Mouse (Mus musculus): Measurements from ENCODE around the gene Vim.
"Not testable (repeated sequence)": the region's sequence is repeated elsewhere in the genome, so short reads cannot be mapped to it uniquely, and the experiment has no call there.

The Vim gene

GRCm38 (mm10) chr2:13559729-13560128 is 14.0 kb upstream of the Vim start:
- ATAC-seq (ENCODE audit: insufficient number of reproducible peaks, low FRiP score, low TSS enrichment) = no peak

GRCm38 (mm10) chr2:13560396-13560795 is 13.3 kb upstream of the Vim start:
- ATAC-seq (ENCODE audit: insufficient number of reproducible peaks, low FRiP score, low TSS enrichment) = no peak

DNA sequence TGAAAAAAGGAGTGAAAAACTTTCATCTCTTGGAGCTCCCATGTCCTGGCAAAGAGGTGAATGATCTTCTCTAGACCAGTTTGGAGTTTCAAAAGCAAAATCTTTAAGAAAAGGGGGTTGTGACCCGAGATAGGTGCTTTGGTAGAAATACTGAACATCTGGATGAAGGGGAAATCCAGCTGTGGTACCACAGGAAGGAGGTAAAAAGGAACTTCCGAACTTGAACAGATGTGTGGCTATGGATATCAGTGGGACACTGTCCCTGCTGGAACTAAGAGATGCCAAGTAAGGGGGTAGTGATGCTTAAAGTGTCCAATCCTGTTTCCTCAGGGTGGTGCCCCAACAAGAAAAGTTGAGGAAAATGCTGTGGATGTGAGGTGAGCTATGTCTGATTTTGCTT is 3.6 kb upstream of the Vim start:
- no peak for ATAC-seq (ENCODE audit: insufficient number of reproducible peaks, low FRiP score, low TSS enrichment)

- no peak for ATAC-seq (ENCODE audit: insufficient number of reproducible peaks, low FRiP score, low TSS enrichment)
Observed at GRCm38 (mm10) chr2:13572101-13572553, 1.6 kb upstream of the Vim start.

DNA sequence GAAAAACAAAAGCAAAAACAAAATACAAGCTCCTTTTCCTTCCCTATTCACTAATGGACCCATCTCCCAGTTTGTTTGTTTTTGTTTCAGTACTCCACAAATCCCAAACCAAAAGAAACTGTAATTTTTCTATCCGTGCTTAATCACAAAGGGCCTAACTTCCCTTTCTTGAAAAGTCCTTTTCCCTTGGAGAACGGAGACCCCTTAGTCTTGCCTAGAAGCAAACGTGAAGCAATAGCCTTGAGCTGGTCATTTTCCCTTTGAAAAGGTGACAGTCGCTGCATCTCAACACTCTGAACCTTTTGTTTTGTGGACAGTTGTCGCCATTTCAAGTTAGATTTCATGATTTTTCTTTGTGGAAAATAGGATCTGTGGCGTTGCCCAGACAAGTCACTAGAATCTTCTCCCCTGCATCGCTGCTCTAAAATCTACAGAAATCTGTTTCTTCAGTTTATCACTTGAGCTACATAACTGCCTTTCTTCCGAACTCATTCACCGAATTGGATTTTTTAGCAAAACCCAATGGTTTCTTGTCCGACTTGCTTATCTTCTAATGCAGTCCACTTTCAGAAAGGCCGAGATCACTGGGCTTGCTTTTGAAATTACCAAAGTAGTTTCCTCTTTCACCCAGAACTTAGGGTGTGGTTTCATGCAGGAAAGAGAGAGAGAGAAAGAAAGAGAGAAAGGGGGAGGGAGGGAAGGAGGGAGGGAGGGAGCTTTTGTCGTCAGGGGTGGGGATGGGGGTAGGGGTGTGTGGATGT is 900 bp upstream of the Vim start:
- no peak for ATAC-seq (ENCODE audit: insufficient number of reproducible peaks, low FRiP score, low TSS enrichment)

GRCm38 (mm10) chr2:13574066-13574800 is 506 bp downstream of the Vim start:
- peak; percentile 73 for ATAC-seq (ENCODE audit: insufficient number of reproducible peaks, low FRiP score, low TSS enrichment)

- peak; percentile 21; the same call in 1 of the 2 replicates for ATAC-seq (ENCODE audit: insufficient number of reproducible peaks, low FRiP score, low TSS enrichment)
Observed at GRCm38 (mm10) chr2:13574801-13575150, 1.0 kb downstream of the Vim start.

DNA sequence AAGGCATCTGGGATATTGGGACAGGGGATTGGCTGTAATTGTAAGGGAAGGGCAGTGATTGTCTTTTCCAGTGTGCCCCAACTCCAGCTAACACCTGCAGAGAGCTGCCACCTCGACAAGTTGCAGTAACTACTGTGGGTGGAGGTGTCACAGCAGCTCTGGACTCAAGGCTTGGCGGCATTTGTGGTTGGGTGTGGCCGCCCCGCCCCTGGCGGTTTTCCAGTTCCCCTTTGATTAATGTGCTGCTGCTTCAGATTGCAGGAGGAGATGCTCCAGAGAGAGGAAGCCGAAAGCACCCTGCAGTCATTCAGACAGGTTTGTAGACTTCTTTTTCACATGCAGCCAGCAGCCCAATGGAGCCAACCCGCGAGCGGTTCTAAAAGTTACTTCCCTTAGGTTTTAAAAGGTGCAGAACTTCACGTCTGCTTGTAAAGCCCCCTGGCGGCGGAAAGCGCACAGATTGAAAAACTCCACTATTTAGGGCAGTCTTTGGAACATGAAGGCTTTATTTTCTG is 1.6 kb downstream of the Vim start:
- no peak for ATAC-seq (ENCODE audit: insufficient number of reproducible peaks, low FRiP score, low TSS enrichment)

DNA sequence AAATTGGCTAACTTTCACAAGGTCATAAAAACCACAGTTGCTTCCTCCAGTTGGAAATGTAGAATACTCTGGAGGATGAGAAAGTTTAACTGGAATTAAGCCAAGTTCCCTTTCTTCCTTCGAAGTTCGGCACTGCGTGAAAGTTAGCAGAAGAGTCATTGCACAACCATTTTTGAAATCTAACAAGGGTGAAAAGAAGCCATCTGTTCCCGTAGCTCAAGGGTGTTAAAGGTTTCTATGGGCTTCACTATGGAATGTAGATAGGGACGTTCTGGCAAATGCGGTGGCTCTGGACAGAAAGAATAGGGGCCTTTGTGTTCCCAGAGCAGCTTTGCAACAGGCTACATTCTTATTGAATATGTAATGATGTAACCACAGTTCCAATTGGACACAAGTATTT is 2.2 kb downstream of the Vim start:
- no peak for ATAC-seq (ENCODE audit: insufficient number of reproducible peaks, low FRiP score, low TSS enrichment)

GRCm38 (mm10) chr2:13577399-13577798 is 3.7 kb downstream of the Vim start:
- no peak for ATAC-seq (ENCODE audit: insufficient number of reproducible peaks, low FRiP score, low TSS enrichment)

- 0 out of 2 replicates have a peak, but pooled peaks have one; percentile 16 for ATAC-seq (ENCODE audit: insufficient number of reproducible peaks, low FRiP score, low TSS enrichment)
Observed at GRCm38 (mm10) chr2:13578473-13579152, 4.9 kb downstream of the Vim start.

DNA sequence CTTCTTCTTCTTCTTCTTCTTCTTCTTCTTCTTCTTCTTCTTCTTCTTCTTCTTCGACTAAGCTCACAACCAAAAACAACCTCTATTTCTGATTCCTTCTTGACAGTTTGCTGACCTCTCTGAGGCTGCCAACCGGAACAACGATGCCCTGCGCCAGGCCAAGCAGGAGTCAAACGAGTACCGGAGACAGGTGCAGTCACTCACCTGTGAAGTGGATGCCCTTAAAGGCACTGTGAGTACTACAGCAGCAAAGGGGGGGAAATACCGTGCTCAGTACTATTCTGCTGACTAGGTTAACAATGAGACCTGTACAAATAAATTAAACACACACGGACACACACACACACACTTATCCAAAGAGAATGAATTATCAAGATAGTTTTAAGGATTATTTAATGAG is 5.6 kb downstream of the Vim start:
- ATAC-seq (ENCODE audit: insufficient number of reproducible peaks, low FRiP score, low TSS enrichment) = no peak

- 0 out of 2 replicates have a peak, but pooled peaks have one; percentile 27 for ATAC-seq (ENCODE audit: insufficient number of reproducible peaks, low FRiP score, low TSS enrichment)
Observed at GRCm38 (mm10) chr2:13579991-13580390, 6.3 kb downstream of the Vim start.

DNA sequence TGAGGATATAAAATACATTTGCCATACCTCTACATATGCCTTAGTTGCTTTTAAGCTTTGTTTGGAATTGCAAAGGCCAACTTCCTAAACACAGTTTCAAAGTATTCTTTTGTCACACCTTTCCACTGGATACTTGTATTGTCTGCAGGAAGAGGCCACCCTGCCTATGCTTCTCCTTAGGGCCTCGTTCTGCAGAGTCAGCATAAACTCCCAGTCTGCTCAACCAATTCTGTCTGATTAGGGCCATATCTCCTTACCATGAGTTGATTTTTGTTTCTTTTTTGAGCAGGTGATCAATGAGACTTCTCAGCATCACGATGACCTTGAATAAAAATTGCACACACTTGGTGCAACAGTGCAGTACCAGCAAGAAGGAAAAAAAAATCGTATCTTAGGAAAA is 8.5 kb downstream of the Vim start:
- ATAC-seq (ENCODE audit: insufficient number of reproducible peaks, low FRiP score, low TSS enrichment) = no peak

GRCm38 (mm10) chr2:13583746-13584145 is 10.0 kb downstream of the Vim start:
- not testable (repeated sequence) for ATAC-seq (ENCODE audit: insufficient number of reproducible peaks, low FRiP score, low TSS enrichment)

DNA sequence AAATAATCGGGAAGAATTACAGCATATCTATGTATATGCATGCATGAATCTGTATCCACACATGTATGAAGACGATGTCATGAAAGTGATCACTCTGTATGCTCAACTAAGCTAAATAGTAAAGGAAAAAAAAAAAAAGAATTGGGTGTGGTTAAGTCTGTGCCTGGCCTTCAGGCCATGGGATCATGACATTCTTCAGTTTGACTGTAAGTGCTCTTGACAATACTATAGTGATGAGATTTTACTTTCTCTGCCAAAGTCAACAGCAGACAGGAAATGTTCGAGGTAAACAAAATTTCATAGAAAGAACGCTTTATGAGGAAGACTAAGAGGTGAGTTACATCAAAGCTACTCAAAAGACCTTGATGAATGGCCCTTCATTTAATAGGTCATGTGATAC is 19.6 kb downstream of the Vim start:
- ATAC-seq (ENCODE audit: insufficient number of reproducible peaks, low FRiP score, low TSS enrichment) = no peak

DNA sequence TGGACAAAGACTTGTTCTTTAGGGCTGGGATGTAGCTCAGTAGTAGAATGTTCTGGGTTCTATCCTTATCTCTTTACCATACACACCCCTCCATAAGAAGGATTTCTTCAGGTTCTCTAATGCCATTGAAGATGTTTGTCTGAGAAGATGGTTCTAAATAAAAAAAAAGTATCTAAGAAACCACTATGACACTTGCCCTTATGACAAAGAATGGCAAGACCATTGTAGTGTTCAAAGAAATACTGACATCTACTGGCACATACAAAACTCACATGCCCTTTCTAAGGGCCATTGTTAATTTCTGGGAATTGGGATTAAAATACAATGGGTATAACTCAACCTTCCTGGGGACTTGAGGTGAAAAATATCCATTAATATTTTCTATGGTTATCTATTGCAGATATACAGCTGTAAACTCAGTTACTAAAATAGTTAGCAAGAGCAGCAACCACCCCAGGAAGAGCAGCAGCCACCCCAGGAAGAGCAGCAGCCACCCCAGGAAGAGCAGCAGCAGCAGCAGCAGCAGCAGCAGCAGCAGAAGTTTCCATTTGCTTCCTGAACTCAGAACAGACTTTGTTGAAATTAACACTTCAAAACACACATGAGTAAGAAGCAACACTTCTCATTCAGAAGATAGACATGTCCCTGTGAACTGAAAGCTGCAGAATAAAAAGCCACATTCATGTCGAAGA is 23.4 kb downstream of the Vim start:
- ATAC-seq (ENCODE audit: insufficient number of reproducible peaks, low FRiP score, low TSS enrichment) = no peak; the same call in 1 of the 2 replicates

- ATAC-seq (ENCODE audit: insufficient number of reproducible peaks, low FRiP score, low TSS enrichment) = no peak
Observed at GRCm38 (mm10) chr2:13598166-13598565, 24.4 kb downstream of the Vim start.

GRCm38 (mm10) chr2:13603093-13603492 is 29.4 kb downstream of the Vim start:
- no peak for ATAC-seq (ENCODE audit: insufficient number of reproducible peaks, low FRiP score, low TSS enrichment)

DNA sequence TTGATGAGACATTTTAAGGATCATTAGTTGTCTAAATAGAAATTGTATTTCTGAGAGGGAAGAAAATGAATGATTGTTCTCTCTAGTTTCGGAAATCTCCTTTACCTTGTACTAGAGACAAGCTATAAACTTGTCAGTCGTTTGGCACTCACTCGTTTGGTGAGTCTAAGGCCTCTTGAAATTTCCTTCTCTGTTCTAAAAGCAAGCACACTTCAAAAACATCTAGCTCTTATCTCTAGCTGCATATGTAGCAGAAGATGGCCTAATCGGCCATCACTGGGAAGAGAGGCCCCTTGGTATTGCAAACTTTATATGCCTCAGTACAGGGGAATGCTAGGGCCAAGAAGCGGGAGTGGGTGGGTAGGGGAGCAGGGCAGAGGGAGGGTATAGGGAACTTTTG is 29.9 kb downstream of the Vim start:
- not testable (repeated sequence) for ATAC-seq (ENCODE audit: insufficient number of reproducible peaks, low FRiP score, low TSS enrichment)
